Mouse (Mus musculus): Measurements from ENCODE around the gene AC131692.1. TPM values are rescaled to one million over a fixed set of nuclear protein-coding genes. Genes with fewer than 3 reads are reported as not detected.
A peak's percentile ranks its signal among the peaks of the same experiment; 100 is the strongest.

Gene AC131692.1
- polyA plus RNA-seq, 1 experiment from 2014 or later: not detected

DNA sequence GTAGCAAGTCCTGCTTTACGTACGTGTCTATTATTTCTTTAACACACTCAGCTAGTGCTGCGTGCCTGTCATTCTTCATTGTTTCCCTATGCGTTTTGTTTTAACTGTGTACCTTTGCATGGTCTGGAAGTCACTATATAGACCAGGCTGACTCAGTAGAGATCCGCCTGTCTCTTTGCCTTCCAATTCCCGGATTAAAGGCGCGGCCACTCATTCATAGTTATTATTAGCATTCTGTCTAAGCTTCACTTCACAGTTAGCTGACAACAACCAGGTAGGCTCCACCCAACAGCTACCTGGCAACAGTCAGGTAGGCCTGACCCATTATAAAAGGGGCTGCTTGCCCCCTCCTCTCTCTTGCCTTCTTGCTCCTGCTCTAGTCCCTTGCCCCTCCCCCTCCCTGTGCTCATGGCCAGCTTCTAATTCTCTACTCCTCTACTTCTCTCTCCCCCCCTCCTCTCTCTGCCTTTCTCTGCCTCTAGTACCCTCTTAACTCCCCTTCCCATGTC is 24.5 kb downstream of the AC131692.1 start:
- Histone ChIP-seq H3K27me3 (ENCODE audit: insufficient read depth, low read length) (no peaks in the 10 kb centered on the region), H3K4me1 (ENCODE audit: insufficient read depth) (peaks cover 17% of the 10 kb centered on the region), H3K4me2 (ENCODE audit: low read depth, low read length) (peak overlapping the region; percentile 100), H3K9me3 (ENCODE audit: low read length) (no peaks in the 10 kb centered on the region), H3K27ac (ENCODE audit: low read depth) (peak overlapping the region; percentile 94), H3K9ac (replicated peaks) (peak overlapping the region; percentile 86), H3K36me3 (replicated peaks; ENCODE audit: insufficient read depth, low read length) (peaks cover 22% of the 10 kb centered on the region), H3K4me3 (ENCODE audit: low read depth, low read length) (peak overlapping the region; percentile 86)
- TF ChIP-seq EP300 (IDR thresholded peaks at IDR 0.05; ENCODE audit: low read depth): no peak
- no peak for TF ChIP-seq CTCF (IDR thresholded peaks at IDR 0.05; ENCODE audit: low read depth)
- no peak for DNase-seq
- ATAC-seq: peak; percentile 8; the same call in 1 of the 2 replicates
- WGBS (ENCODE audit: insufficient replicate concordance): 5% methylated on average over 8 of the region's 8 CpGs

DNA sequence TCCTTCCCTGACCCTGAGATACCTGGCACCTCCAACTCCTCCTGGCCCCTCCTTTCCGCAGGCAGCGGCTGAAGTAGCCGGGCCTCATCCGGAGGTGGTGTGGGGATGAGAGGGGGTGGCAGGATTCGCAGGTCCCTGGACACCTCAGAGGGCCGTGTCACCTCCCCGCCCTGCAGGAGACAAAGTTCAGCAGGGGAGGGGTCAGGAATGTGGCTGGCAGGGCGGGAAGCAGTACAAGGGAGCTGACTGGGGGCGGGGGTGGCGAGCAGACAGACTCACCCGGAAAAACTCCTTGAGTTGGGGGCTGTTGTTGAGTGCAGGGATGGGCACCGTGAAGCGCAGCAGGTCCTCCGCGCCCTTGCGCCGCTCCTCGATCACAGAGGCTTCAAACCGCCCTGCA is 27.5 kb downstream of the AC131692.1 start:
- Histone ChIP-seq H3K9ac (replicated peaks) (peak overlapping the region; percentile 31), H3K27ac (ENCODE audit: low read depth) (0 out of 2 replicates have a peak overlapping the region, but pooled peaks have one; percentile 34), H3K9me3 (ENCODE audit: low read length) (no peaks in the 10 kb centered on the region), H3K36me3 (replicated peaks; ENCODE audit: insufficient read depth, low read length) (peaks cover 7% of the 10 kb centered on the region; the same call in 1 of the 2 replicates), H3K4me2 (ENCODE audit: low read depth, low read length) (peak overlapping the region; percentile 34), H3K27me3 (ENCODE audit: insufficient read depth, low read length) (no peaks in the 10 kb centered on the region), H3K4me3 (ENCODE audit: low read depth, low read length) (no peak overlapping the region; the same call in 1 of the 2 replicates), H3K4me1 (ENCODE audit: insufficient read depth) (peaks cover 14% of the 10 kb centered on the region)
- DNase-seq (peak; percentile 44), ATAC-seq (no peak; the same call in 1 of the 2 replicates)
- TF ChIP-seq CTCF (IDR thresholded peaks at IDR 0.05; ENCODE audit: low read depth): no peak
- TF ChIP-seq EP300 (IDR thresholded peaks at IDR 0.05; ENCODE audit: low read depth): no peak
- 69% methylated on average over 19 of the region's 19 CpGs for WGBS (ENCODE audit: insufficient replicate concordance)

DNA sequence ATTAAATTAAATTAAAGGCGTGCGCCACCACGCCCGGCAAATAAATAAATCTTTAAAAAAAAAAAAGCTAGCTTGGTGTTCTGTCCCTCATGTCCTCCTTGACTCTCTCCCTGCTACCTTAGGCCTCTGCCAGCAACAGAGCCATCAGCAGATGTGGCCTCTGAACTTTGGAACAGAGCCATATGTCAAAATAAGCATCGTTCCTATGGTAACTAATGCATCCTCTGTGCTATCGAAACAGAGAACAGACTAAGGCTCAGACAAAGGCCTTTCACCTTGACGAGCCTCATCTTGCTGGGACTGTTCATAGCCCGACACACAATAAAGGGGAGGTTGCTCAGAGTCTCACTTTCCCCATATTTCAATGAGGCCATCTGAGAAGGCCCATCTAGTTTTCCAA is 29.1 kb downstream of the AC131692.1 start:
- DNase-seq (no peak), ATAC-seq (no peak)
- Histone ChIP-seq H3K27me3 (ENCODE audit: insufficient read depth, low read length) (no peaks in the 10 kb centered on the region), H3K4me1 (ENCODE audit: insufficient read depth) (peaks cover 6% of the 10 kb centered on the region), H3K9ac (replicated peaks) (no peak overlapping the region), H3K9me3 (ENCODE audit: low read length) (no peaks in the 10 kb centered on the region), H3K4me3 (ENCODE audit: low read depth, low read length) (no peak overlapping the region), H3K36me3 (replicated peaks; ENCODE audit: insufficient read depth, low read length) (peaks cover 7% of the 10 kb centered on the region; the same call in 1 of the 2 replicates), H3K27ac (ENCODE audit: low read depth) (no peak overlapping the region), H3K4me2 (ENCODE audit: low read depth, low read length) (no peak overlapping the region)
- TF ChIP-seq EP300 (IDR thresholded peaks at IDR 0.05; ENCODE audit: low read depth) (no peak), CTCF (IDR thresholded peaks at IDR 0.05; ENCODE audit: low read depth) (no peak)
- WGBS (ENCODE audit: insufficient replicate concordance): 71% methylated on average over 8 of the region's 8 CpGs

DNA sequence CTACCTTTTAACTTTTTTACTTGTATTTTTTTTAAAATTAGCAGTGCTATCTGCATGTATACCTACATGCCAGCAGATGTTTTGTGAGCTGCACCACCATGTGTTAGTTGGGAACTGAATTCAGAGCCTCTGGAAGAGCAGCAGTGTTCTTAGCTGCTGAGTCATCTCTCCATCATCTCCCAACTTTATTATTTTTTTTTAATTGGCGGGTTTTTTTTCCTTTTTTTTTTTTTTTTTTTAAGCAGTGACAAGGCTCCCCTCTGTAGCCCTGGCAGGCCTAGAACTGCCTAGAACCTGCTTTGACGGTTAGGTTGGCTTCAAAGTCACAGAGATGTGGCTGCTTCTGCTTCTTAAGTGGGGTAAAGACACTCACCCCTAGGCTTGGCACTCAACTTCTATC is 30.7 kb downstream of the AC131692.1 start:
- H3K9me3 ChIP-seq (ENCODE audit: low read length): no peaks in the 10 kb centered on the region
- ATAC-seq (no peak), DNase-seq (no peak)
- TF ChIP-seq EP300 (IDR thresholded peaks at IDR 0.05; ENCODE audit: low read depth) (no peak), CTCF (IDR thresholded peaks at IDR 0.05; ENCODE audit: low read depth) (no peak)
- H3K27ac ChIP-seq (ENCODE audit: low read depth): no peak overlapping the region
- no peak overlapping the region for H3K9ac ChIP-seq (replicated peaks)
- no peak overlapping the region for H3K4me3 ChIP-seq (ENCODE audit: low read depth, low read length)
- no peak overlapping the region for H3K4me2 ChIP-seq (ENCODE audit: low read depth, low read length)
- peaks cover 5% of the 10 kb centered on the region for H3K4me1 ChIP-seq (ENCODE audit: insufficient read depth)
- no peaks in the 10 kb centered on the region for H3K27me3 ChIP-seq (ENCODE audit: insufficient read depth, low read length)
- WGBS (ENCODE audit: insufficient replicate concordance): 62% methylated on average over 2 of the region's 2 CpGs
- H3K36me3 ChIP-seq (replicated peaks; ENCODE audit: insufficient read depth, low read length): peaks cover 7% of the 10 kb centered on the region; the same call in 1 of the 2 replicates

DNA sequence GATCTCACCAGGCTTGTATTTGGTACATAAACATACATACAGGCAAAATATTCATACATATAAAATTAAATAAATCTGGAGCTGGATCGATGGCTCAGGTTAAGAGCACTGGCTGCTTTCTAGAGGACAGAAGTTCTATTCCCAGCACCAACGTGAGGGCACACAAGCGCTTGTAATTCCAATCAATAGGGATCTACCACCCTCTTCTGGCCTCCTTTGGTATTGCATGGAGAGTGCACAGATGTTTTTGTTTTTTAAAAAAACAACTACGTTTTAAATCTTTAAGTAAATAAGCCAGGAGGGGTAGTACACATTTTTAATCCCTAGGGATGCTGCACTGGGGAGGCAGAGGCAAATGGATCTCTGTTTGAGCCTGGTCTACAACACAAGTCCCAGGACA is 32.1 kb downstream of the AC131692.1 start:
- Histone ChIP-seq H3K27ac (ENCODE audit: low read depth) (peak overlapping the region; percentile 52; the same call in 1 of the 2 replicates), H3K4me3 (ENCODE audit: low read depth, low read length) (peak overlapping the region; percentile 54; the same call in 1 of the 2 replicates), H3K4me2 (ENCODE audit: low read depth, low read length) (peak overlapping the region; percentile 74), H3K27me3 (ENCODE audit: insufficient read depth, low read length) (no peaks in the 10 kb centered on the region), H3K9me3 (ENCODE audit: low read length) (no peaks in the 10 kb centered on the region), H3K36me3 (replicated peaks; ENCODE audit: insufficient read depth, low read length) (no peaks in the 10 kb centered on the region), H3K9ac (replicated peaks) (no peak overlapping the region), H3K4me1 (ENCODE audit: insufficient read depth) (peaks cover 14% of the 10 kb centered on the region)
- DNase-seq (peak; percentile 74), ATAC-seq (no peak)
- peak; percentile 91 for TF ChIP-seq CTCF (IDR thresholded peaks at IDR 0.05; ENCODE audit: low read depth)
- TF ChIP-seq EP300 (IDR thresholded peaks at IDR 0.05; ENCODE audit: low read depth): no peak
- 17% methylated on average over 4 of the region's 4 CpGs for WGBS (ENCODE audit: insufficient replicate concordance)

DNA sequence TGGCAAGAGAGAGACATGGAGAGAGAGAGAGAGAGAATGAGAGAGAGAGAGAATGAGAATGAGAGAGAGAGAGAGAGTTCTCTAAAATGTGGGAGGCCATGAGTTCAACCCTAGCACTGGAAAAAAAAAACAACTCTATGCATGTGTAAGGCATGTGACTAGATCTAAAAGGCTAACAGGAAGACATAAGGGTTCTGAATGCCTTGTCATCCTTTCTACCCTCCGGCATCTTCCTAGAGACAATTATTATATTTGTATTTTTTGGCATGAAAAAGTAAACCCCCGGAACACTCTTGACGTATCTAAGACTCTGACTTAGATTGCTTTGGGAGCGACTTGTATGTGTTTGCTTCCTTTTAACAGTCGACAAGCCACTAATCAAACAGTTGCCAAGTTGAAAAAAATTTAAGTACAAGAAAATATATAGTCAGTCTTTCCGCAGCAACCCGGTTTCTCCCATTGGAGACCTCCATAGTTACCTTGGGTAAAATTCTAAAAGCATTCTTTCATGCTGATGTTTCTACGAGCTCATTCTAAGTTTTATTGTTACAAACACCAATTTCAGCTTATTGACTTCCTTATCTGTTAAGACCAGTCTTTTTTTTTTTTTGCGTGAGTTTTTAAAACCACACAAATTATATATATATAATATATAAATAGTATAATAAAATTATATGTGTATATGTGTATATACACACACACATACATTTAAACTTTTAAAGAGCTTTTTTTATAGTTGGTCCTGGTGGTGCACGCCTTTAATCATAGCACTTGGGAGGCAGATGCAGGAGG is 32.8 kb downstream of the AC131692.1 start:
- H3K9ac ChIP-seq (replicated peaks): peak overlapping the region; percentile 66
- H3K4me1 ChIP-seq (ENCODE audit: insufficient read depth): peaks cover 18% of the 10 kb centered on the region
- H3K9me3 ChIP-seq (ENCODE audit: low read length): no peaks in the 10 kb centered on the region
- no peaks in the 10 kb centered on the region for H3K36me3 ChIP-seq (replicated peaks; ENCODE audit: insufficient read depth, low read length)
- DNase-seq: no peak
- WGBS (ENCODE audit: insufficient replicate concordance): 64% methylated on average over 10 of the region's 10 CpGs
- no peaks in the 10 kb centered on the region for H3K27me3 ChIP-seq (ENCODE audit: insufficient read depth, low read length)
- peak overlapping the region; percentile 54 for H3K4me3 ChIP-seq (ENCODE audit: low read depth, low read length)
- no peak for ATAC-seq
- H3K27ac ChIP-seq (ENCODE audit: low read depth): peak overlapping the region; percentile 90
- H3K4me2 ChIP-seq (ENCODE audit: low read depth, low read length): peak overlapping the region; percentile 74
- TF ChIP-seq CTCF (IDR thresholded peaks at IDR 0.05; ENCODE audit: low read depth) (no peak), EP300 (IDR thresholded peaks at IDR 0.05; ENCODE audit: low read depth) (no peak)

Data from liver, postnatal 0 days (tissue).